Mouse (Mus musculus): ENCODE measurements around the gene Lcat.

DNA sequence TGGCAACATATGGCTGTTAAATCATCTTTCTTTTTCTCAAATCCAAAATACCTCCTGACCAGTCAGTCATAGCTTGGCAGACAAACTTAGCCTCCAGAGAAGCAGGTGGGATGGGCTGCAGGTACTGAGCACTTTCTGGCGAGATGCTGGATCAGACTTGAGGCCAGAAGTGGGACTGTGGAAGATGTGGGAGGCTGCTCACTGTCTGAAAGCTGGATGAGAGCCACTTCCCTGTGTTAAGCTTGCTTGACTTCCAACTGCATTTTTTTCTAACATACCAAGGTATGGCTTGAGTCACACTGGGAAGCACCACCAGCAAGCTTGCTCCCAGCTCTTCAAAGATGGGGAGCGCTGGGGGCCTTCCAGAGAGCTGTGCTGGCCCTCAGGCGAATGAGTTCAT lies 18.1 kb downstream of the Lcat start:
- TF ChIP-seq CTCF (IDR thresholded peaks at IDR 0.05) (no peak), EP300 (IDR thresholded peaks at IDR 0.05) (no peak)

Data from lung, postnatal 0 days (tissue).